Mouse (Mus musculus) hindbrain, embryonic 15.5 days (tissue): ENCODE measurements at regions not wholly inside any gene's neighbourhood (a gene's known extent, or its start where the extent isn't known, plus 50 kb on each side); places are given as distances from the start of the nearest gene placed in this dataset.

Source experiments
- ATAC-seq: fragments of 200-750 bp; cut with Nextera tagmentation; 2 replicates; pipeline ENCODE4 v1.8.0; 2017; ENCODE audit warnings: low read depth, moderate number of reproducible peaks, moderate TSS enrichment; ENCODE audit not compliant: low FRiP score
- H3K27ac ChIP-seq: fragments of 300-500 bp; sonication (generic); replicated peaks from 2 replicates; pipeline ENCODE4 v1.5.1; 2015; ENCODE audit warnings: mild to moderate bottlenecking, inconsistent platforms
- H3K27me3 ChIP-seq: fragments of 300-500 bp; sonication (generic); 2 replicates; pipeline ENCODE4 v1.6.1; 2015; ENCODE audit warnings: control low read depth, inconsistent platforms
- H3K36me3 ChIP-seq: fragments of 300-500 bp; sonication (generic); 2 replicates; pipeline ENCODE4 v1.6.1; 2015; ENCODE audit warnings: control low read depth, inconsistent platforms
- H3K4me1 ChIP-seq: fragments of 300-500 bp; sonication (generic); replicated peaks from 2 replicates; pipeline ENCODE4 v1.6.1; 2015; ENCODE audit warnings: control low read depth, inconsistent platforms
- H3K4me2 ChIP-seq: fragments of 300-500 bp; sonication (generic); 2 replicates; pipeline ENCODE4 v1.6.1; 2015; ENCODE audit warnings: moderate library complexity, mild to moderate bottlenecking, inconsistent platforms
- H3K4me3 ChIP-seq: fragments of 300-500 bp; sonication (generic); 2 replicates; pipeline ENCODE4 v1.5.1; 2015; ENCODE audit warnings: mild to moderate bottlenecking, inconsistent platforms
- H3K9ac ChIP-seq: fragments of 300-500 bp; sonication (generic); 2 replicates; pipeline ENCODE4 v1.6.1; 2015; ENCODE audit warnings: inconsistent platforms
- H3K9me3 ChIP-seq: fragments of 300-500 bp; sonication (generic); 2 replicates; pipeline ENCODE4 v1.6.1; 2016; ENCODE audit warnings: control low read depth, inconsistent platforms
- WGBS: fragments of 180-500 bp; shearing (Covaris S2); methylation state at CpG from one replicate; pipeline ENCODE4 v1.1.7; 2015; 5-methylcytosine and 5-hydroxymethylcytosine counted together

DNA sequence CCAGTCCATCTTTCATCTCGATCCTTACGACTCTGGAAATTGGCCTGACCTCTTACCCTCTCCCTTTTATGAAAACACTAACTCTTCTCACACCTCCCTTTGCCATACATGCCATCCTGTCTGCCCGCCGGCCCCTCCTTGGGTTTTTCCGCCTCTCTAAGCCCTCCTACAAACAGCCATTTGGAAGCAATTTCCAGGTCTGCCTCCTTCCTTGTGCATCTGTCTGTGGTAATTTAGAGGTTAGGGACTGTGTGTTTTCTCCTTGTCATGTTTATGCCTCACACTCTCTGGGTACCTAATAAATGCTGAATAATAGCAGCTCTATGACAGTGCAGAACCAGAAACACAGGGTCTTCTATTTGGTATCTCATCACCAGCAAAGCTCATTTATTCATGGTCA is 99.7 kb upstream of the Adgrl2 start:
- 66% methylated on average over 5 of the region's 5 CpGs for WGBS

DNA sequence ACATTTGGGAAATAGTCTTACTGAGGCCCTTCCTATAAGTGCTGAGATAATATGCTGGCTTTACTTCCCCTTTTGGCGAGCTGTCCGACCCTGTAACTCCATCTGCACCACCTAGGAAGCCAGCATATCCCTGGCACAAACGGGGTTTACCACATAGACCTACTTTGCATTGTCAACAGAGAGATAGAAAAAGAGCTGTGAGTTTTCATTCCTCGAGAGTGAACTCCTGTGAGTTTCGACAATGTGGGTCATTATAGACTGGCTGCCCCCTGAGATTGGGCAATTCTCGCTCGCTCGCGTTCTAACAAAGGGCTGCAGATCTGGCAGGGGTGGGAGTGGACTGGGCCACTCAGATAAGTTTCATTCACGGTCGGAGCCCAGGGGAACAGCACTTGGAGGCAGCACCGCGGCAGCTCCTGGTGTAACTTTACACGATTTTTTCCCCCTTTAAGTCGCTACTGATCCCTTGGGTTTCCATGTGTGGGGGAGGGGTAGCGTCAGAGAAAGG is 98.3 kb upstream of the Adgrl2 start:
- peak overlapping the region; percentile 29 for H3K4me3 ChIP-seq
- H3K36me3 ChIP-seq = no peaks in the 10 kb centered on the region
- H3K27me3 ChIP-seq = peaks cover 2% of the 10 kb centered on the region; the same call in 1 of the 2 replicates
- WGBS = 5% methylated on average over 16 of the region's 16 CpGs
- H3K4me2 ChIP-seq = peak overlapping the region; percentile 63
- H3K9ac ChIP-seq = peak overlapping the region; percentile 15
- H3K4me1 ChIP-seq = peaks cover 12% of the 10 kb centered on the region
- H3K27ac ChIP-seq = no peak overlapping the region
- peak; percentile 49; the same call in 1 of the 2 replicates for ATAC-seq
- no peaks in the 10 kb centered on the region for H3K9me3 ChIP-seq

More for the DNA sequence above, 99.7 kb upstream of the Adgrl2 start:
- Histone ChIP-seq H3K4me2 (no peak overlapping the region), H3K36me3 (no peaks in the 10 kb centered on the region), H3K4me3 (no peak overlapping the region), H3K4me1 (peaks cover 12% of the 10 kb centered on the region), H3K27ac (no peak overlapping the region), H3K27me3 (peaks cover 2% of the 10 kb centered on the region; the same call in 1 of the 2 replicates), H3K9me3 (no peaks in the 10 kb centered on the region), H3K9ac (no peak overlapping the region)
- ATAC-seq = no peak

DNA sequence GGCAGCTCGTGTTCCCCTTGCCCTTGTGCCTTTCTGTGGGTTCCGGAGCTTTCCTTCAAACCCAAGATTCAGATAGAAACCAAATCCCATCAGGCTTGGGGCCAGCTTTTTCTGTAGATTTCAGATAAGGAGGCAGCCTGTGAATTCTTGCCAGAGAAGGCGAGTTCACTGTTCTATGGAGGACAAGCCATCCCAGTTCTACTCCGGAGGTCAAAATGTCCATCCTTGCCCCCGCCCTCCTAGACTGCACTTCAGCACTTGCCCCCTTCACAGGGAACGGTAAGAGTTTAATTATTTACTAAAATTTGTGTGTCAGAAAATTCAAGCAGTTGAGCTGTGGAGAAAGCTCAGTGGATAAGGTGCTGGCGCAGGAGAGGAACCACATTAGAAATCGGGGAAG is 97.1 kb upstream of the Adgrl2 start:
- WGBS = 92% methylated on average over 8 of the region's 8 CpGs
- Histone ChIP-seq H3K9me3 (no peaks in the 10 kb centered on the region), H3K4me2 (no peak overlapping the region), H3K27ac (no peak overlapping the region), H3K4me3 (no peak overlapping the region), H3K9ac (no peak overlapping the region), H3K27me3 (peaks cover 2% of the 10 kb centered on the region; the same call in 1 of the 2 replicates), H3K4me1 (peaks cover 12% of the 10 kb centered on the region), H3K36me3 (no peaks in the 10 kb centered on the region)
- ATAC-seq = no peak

DNA sequence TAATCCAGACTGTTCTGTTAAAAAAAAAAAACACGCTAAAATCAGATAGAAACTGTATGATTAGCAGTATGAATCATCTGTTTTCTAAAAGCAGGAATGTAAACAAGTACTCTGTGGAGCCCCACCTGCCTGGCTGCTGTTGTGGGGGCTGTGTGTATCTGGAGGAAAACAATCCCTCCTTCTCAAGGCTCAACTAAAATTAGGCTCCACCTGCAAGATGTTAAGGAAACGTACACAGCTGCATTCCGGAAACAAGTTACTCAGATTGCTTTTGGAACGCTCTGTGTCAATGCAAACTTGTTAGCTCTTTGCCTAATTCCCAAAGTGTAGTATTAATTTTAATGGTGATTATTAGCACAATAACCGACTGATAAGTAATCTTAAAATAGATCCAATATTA is 96.3 kb upstream of the Adgrl2 start:
- peaks cover 12% of the 10 kb centered on the region for H3K4me1 ChIP-seq
- no peak overlapping the region for H3K4me2 ChIP-seq
- H3K36me3 ChIP-seq = no peaks in the 10 kb centered on the region
- H3K9ac ChIP-seq = no peak overlapping the region
- H3K27ac ChIP-seq = no peak overlapping the region
- no peak for ATAC-seq
- no peak overlapping the region for H3K4me3 ChIP-seq
- peaks cover 2% of the 10 kb centered on the region; the same call in 1 of the 2 replicates for H3K27me3 ChIP-seq
- no peaks in the 10 kb centered on the region for H3K9me3 ChIP-seq
- 75% methylated on average over 5 of the region's 5 CpGs for WGBS

DNA sequence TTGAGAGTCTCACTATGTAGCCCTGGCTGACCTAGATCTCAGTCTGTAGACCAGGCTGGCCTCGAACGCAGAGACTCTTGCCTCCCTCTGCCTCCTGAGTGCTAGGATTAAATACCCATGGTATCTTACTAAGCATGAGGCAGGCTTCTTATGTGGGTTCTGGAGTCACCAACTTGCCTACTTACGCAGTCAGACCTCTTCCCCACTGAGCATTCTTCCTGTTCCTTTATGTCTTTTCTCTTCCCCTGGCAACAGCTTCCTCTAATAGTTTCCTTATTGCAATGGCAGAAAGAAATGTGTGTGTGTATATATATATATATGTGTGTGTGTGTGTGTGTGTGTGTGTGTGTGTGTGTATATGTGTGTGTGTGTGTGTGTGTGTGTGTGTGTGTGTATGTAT is 95.7 kb upstream of the Adgrl2 start:
- ATAC-seq = no peak
- Histone ChIP-seq H3K27me3 (peaks cover 2% of the 10 kb centered on the region; the same call in 1 of the 2 replicates), H3K36me3 (no peaks in the 10 kb centered on the region), H3K4me3 (no peak overlapping the region), H3K4me1 (peaks cover 12% of the 10 kb centered on the region), H3K9ac (no peak overlapping the region), H3K9me3 (no peaks in the 10 kb centered on the region), H3K27ac (no peak overlapping the region), H3K4me2 (no peak overlapping the region)
- WGBS = 73% methylated on average over 3 of the region's 3 CpGs

DNA sequence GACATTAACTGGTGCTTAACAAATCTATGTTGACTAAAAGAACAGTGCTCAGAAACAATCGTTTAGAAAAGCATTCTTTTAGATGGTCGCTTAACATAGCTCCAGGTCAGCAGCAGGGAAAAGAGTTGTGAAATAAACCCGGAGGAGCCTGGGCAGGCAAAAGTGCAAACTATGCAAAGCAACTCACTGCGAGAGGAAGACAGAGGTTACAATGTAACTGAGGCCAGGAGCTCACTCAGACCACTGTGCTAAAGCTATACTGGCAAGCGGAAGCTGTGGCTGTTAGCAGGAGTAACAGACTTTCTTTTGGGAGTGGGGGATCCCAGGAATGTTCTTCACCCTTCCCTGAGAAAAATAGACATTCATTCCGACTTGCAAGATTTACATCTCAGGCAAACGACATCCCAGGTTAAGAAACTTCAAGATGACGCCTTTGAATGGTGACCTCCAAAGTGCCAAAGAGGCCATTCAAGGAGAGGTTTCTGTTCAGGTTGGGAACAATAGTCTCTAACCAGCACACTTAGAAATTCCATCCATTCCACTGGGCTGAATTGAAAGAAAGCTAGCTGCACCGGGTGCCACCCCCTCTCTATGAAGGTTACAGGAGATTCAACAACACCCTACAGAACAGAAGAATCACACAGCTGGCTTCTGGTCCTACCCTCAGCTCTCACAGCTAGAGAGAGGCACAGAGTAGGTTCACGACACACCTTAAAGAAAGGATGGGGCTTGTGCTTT is 94.7 kb upstream of the Adgrl2 start:
- Histone ChIP-seq H3K27me3 (peaks cover 2% of the 10 kb centered on the region; the same call in 1 of the 2 replicates), H3K4me3 (no peak overlapping the region), H3K36me3 (no peaks in the 10 kb centered on the region), H3K9ac (no peak overlapping the region), H3K4me2 (no peak overlapping the region), H3K4me1 (peaks cover 9% of the 10 kb centered on the region), H3K27ac (no peak overlapping the region), H3K9me3 (no peaks in the 10 kb centered on the region)
- 51% methylated on average over 10 of the region's 10 CpGs for WGBS
- ATAC-seq = no peak

DNA sequence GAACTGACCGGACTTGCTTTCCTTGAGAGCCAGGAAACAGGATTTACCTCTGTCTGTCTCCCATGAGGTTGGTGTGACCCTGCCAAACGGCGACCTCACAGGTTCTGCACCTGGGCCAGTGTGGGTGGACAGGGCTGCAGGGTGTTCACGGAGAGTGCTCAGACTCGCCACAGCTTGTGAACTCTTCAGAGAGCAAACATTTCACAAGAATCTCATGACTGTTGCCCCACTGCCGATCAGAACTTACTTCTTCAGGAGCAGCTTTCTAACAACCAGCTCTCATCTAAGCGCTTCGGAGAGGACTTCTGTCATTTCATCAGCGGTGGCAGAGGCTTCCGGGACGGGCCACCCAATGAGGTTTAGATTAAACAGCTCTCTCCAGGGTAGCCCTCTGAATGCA is 93.0 kb upstream of the Adgrl2 start:
- Histone ChIP-seq H3K4me1 (peaks cover 2% of the 10 kb centered on the region), H3K4me3 (no peak overlapping the region), H3K27ac (no peak overlapping the region), H3K9ac (no peak overlapping the region), H3K9me3 (no peaks in the 10 kb centered on the region), H3K4me2 (no peak overlapping the region), H3K27me3 (peaks cover 2% of the 10 kb centered on the region; the same call in 1 of the 2 replicates), H3K36me3 (no peaks in the 10 kb centered on the region)
- ATAC-seq = no peak
- WGBS = 74% methylated on average over 11 of the region's 11 CpGs

DNA sequence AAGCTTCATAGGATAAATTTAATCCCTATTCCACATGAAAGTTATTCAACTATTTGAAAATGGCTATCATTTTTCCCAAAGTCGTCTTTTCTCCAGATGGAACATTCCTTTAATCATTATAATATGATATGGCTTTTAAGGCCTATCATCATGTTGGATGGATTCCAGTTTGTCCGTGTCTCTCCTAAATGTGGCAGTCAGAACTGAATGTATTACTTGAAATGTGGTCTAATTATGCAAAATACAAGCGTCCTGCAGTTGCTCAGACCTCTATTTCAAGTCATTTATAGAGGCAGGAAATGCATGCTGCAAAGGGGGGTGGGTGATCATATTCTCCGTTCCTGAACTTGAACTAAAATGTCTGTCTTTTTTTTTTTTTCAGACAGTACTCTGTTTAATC is 88.5 kb upstream of the Adgrl2 start:
- Histone ChIP-seq H3K27ac (no peak overlapping the region), H3K27me3 (no peaks in the 10 kb centered on the region; the same call in 1 of the 2 replicates), H3K9ac (no peak overlapping the region), H3K9me3 (no peaks in the 10 kb centered on the region), H3K36me3 (no peaks in the 10 kb centered on the region), H3K4me1 (peaks cover 19% of the 10 kb centered on the region), H3K4me3 (no peak overlapping the region), H3K4me2 (no peak overlapping the region)
- 60% methylated on average over 4 of the region's 4 CpGs for WGBS
- ATAC-seq = no peak

DNA sequence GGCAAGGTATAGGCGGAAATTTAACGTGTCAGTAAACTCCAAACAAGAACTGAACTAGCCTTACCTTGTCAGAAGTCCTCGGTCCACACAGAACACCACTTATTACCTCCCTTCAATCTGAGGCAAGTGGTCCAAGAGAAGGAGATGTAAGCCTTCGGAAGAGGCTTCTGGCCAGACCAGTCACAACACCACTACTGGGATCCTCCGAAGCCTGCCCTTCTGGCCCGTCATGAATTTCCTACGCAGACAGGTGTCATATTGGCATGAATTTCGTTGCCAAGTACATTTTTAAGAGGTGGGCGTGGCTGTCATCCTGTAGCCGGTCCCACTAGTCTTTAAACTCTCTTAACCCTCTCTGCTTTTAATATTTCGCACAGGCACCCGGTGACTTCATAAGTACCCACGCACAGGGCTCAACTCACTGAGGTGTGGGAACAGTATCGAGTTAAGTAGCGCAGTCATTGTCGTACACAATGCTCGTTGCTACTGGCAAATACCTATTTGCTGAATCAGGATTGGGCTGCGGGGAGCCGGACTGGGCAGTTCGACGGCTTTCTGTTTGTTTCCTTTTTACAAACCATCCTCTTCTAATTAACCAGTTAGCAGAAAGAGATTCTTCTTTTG is 86.7 kb upstream of the Adgrl2 start:
- no peaks in the 10 kb centered on the region for H3K9me3 ChIP-seq
- peaks cover 19% of the 10 kb centered on the region for H3K4me1 ChIP-seq
- 75% methylated on average over 21 of the region's 21 CpGs for WGBS
- no peak overlapping the region for H3K4me3 ChIP-seq
- H3K27me3 ChIP-seq = no peaks in the 10 kb centered on the region; the same call in 1 of the 2 replicates
- H3K27ac ChIP-seq = no peak overlapping the region
- no peak for ATAC-seq
- no peak overlapping the region for H3K9ac ChIP-seq
- H3K36me3 ChIP-seq = no peaks in the 10 kb centered on the region
- no peak overlapping the region for H3K4me2 ChIP-seq

DNA sequence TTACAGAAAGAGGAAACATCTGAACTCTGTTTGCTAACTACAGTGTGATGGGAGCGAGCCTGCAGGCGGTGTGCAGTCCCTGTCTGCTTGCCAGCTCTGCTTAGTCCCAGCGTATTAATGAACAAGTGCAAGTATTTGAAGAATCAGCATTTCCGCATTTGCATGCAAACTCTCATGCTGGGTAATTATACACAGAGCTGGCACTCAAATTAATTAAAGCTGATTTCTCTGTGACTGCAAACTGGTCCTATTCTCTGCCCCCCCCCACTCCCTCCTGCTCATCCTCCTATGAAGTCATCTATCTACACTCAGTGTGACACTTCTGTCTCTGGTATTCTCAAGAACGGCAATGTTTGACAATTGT is 85.1 kb upstream of the Adgrl2 start:
- WGBS = 24% methylated on average over 5 of the region's 5 CpGs
- H3K36me3 ChIP-seq = no peaks in the 10 kb centered on the region
- no peak overlapping the region for H3K9ac ChIP-seq
- no peak overlapping the region for H3K27ac ChIP-seq
- peak; percentile 81 for ATAC-seq
- 0 out of 2 replicates have a peak overlapping the region, but pooled peaks have one; percentile 12 for H3K4me3 ChIP-seq
- H3K9me3 ChIP-seq = no peaks in the 10 kb centered on the region
- H3K4me1 ChIP-seq = peaks cover 19% of the 10 kb centered on the region
- H3K27me3 ChIP-seq = no peaks in the 10 kb centered on the region; the same call in 1 of the 2 replicates
- H3K4me2 ChIP-seq = peak overlapping the region; percentile 39

DNA sequence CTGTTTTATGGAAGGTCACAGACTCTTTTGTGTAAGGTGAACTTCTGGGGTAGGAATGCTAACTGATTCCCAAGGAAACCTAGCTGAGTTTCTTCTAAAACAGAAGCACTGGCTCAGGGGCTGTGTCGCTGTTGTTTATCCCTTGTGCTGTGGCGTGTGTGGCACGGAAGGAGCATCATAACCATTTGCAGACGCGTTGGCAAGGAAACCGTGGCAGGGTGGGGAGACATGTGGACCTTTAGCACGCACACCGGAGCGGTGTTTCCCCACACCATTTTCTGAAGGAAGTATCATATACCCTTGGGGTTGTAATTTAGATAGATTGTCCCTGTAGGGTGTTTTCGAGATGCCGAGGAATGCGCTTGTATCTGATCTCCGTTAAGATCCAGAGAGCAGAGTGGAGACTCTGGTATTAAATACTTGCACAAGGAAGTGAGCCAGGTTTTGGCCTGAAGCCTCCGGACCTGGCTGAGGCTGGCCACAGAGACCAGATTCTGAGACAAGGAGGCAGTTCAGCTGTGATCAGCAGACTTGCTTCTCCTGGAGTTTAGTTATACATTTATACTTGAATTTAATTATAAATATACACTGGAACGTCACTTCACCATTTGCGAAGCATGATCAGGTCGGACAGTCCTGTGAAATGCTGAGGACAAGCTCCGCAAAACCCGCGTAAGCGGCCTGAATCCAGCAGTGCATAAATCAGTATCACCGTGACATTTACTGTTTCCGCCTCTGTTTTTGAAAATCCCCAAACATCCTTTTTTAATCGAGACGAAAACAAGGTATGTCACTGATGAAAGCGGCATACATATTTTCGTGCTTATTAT is 84.5 kb upstream of the Adgrl2 start:
- Histone ChIP-seq H3K9ac (no peak overlapping the region; the same call in 1 of the 2 replicates), H3K27ac (no peak overlapping the region), H3K9me3 (no peaks in the 10 kb centered on the region), H3K4me1 (peaks cover 19% of the 10 kb centered on the region), H3K27me3 (no peaks in the 10 kb centered on the region; the same call in 1 of the 2 replicates), H3K4me2 (peak overlapping the region; percentile 39), H3K4me3 (0 out of 2 replicates have a peak overlapping the region, but pooled peaks have one; percentile 12), H3K36me3 (no peaks in the 10 kb centered on the region)
- ATAC-seq = peak; percentile 56; the same call in 1 of the 2 replicates
- WGBS = 33% methylated on average over 27 of the region's 27 CpGs
